In the genomic region with DNA sequence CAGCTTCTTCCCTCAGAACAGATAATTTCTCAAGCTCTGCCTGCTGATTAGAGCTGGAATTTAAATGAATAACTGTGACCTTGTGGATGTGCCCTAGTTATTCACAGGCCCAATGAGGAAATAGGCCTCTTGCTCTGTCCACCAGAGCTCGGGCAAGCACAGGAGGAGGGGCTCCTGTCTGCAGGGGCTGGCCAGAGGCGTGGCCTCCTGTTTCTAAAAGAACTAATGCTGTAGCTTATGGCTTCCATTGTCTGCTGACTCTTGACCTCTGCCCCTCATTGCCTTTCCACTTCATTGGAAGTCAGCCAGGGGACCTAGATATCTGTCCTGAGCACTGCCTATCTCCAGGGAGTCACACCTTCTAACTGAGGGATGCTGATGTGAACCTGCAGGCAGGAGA, we compare ENCODE assay signal across 18 mouse cellular contexts.
A peak's percentile ranks its signal among the peaks of the same experiment; 100 is the strongest.
DNase-seq lines count a peak whose midpoint lies in the region; ATAC-seq and TF ChIP-seq lines count a peak whose summit lies in the region.
"Had no signal": no experiment of that assay in that cellular context is flagged by ENCODE, and none has a peak within 500 bp of the region (broad histone marks: within the 10 kb centered on the region; RNA-seq: fewer than 3 reads in every experiment).

No protein-coding gene starts in this region.

- no peak overlapping the region for H3K27ac ChIP-seq in intestine, embryonic 16.5 days (ENCODE audit: low read length)
- H3K27ac ChIP-seq in intestine, postnatal 0 days (ENCODE audit: low read depth, low read length) = no peak overlapping the region
- H3K27ac ChIP-seq: embryonic facial prominence, embryonic 13.5 days; hindbrain, embryonic 15.5 days; stomach, embryonic 15.5 days had no signal

- 0 out of 2 replicates have a peak, but pooled peaks have one; percentile 49 for ATAC-seq in cerebellum, adult (ENCODE audit: insufficient number of reproducible peaks, low FRiP score, low TSS enrichment)
- peak; percentile 44; the same call in 1 of the 2 replicates for ATAC-seq in intestine, embryonic 16.5 days
- ATAC-seq in intestine, postnatal 0 days = no peak
- ATAC-seq: liver, postnatal 0 days had no signal

- no peaks in the 10 kb centered on the region for H3K4me1 ChIP-seq in intestine, embryonic 16.5 days (ENCODE audit: control insufficient read depth, insufficient read depth, low read length)
- H3K4me1 ChIP-seq in intestine, postnatal 0 days (replicated peaks; ENCODE audit: control insufficient read depth, insufficient read depth, low read length) = no peaks in the 10 kb centered on the region
- H3K4me1 ChIP-seq: embryonic facial prominence, embryonic 13.5 days; stomach, embryonic 15.5 days had no signal

- no peak overlapping the region for H3K9ac ChIP-seq in intestine, embryonic 16.5 days (ENCODE audit: low read depth, low read length)
- H3K9ac ChIP-seq in intestine, postnatal 0 days (ENCODE audit: low read depth, low read length) = no peak overlapping the region
- H3K9ac ChIP-seq: embryonic facial prominence, embryonic 13.5 days; hindbrain, embryonic 15.5 days; liver, postnatal 0 days; stomach, embryonic 15.5 days had no signal

- 33% methylated on average over 2 of the region's 2 CpGs for WGBS in intestine, embryonic 16.5 days
- WGBS in intestine, postnatal 0 days = 23% methylated on average over 2 of the region's 2 CpGs

- H3K4me3 ChIP-seq in intestine, embryonic 16.5 days (ENCODE audit: low read length) = no peak overlapping the region
- H3K4me3 ChIP-seq in intestine, postnatal 0 days (ENCODE audit: low read depth, low read length) = no peak overlapping the region
- H3K4me3 ChIP-seq: embryonic facial prominence, embryonic 13.5 days; hindbrain, embryonic 15.5 days; stomach, embryonic 15.5 days had no signal

- no peaks in the 10 kb centered on the region for H3K36me3 ChIP-seq in intestine, embryonic 16.5 days (ENCODE audit: control insufficient read depth, insufficient read depth, low read length)
- no peaks in the 10 kb centered on the region for H3K36me3 ChIP-seq in intestine, postnatal 0 days (ENCODE audit: control insufficient read depth, insufficient read depth)
- H3K36me3 ChIP-seq: embryonic facial prominence, embryonic 13.5 days; hindbrain, embryonic 15.5 days; stomach, embryonic 15.5 days had no signal

- no peak for DNase-seq in cerebellum, adult 18-20 months
- DNase-seq in adrenal gland, postnatal 10 days = peak; percentile 20
- DNase-seq in embryo, embryonic 9.5 days (ENCODE audit: extremely low spot score) = peak; percentile 59
- no peak for DNase-seq in urinary bladder, adult 18-20 months (ENCODE audit: low spot score in 2 of 2)
- no peak for DNase-seq in B cell, adult 2 months
- DNase-seq: cerebellum, postnatal 14 days; heart, adult 11 months; kidney, adult 2 months; kidney, postnatal 36 days; liver, postnatal 0 days; lung, postnatal 36 days; thymus, adult 2 months had no signal

- no peaks in the 10 kb centered on the region for H3K9me3 ChIP-seq in intestine, embryonic 16.5 days (ENCODE audit: control insufficient read depth, low read length)
- H3K9me3 ChIP-seq in intestine, postnatal 0 days (ENCODE audit: control insufficient read depth) = no peaks in the 10 kb centered on the region
- H3K9me3 ChIP-seq: embryonic facial prominence, embryonic 13.5 days; hindbrain, embryonic 15.5 days; stomach, embryonic 15.5 days had no signal

- TF ChIP-seq CTCF in intestine, postnatal 0 days (IDR thresholded peaks at IDR 0.05; ENCODE audit: low read depth) = no peak

- H3K4me2 ChIP-seq in intestine, embryonic 16.5 days (ENCODE audit: low read depth, low read length) = no peak overlapping the region
- no peak overlapping the region for H3K4me2 ChIP-seq in intestine, postnatal 0 days (replicated peaks; ENCODE audit: low read depth)
- H3K4me2 ChIP-seq: embryonic facial prominence, embryonic 13.5 days; hindbrain, embryonic 15.5 days; stomach, embryonic 15.5 days had no signal

- H3K27me3 ChIP-seq in intestine, embryonic 16.5 days (replicated peaks; ENCODE audit: control insufficient read depth, insufficient read depth, low read length) = no peaks in the 10 kb centered on the region
- H3K27me3 ChIP-seq in intestine, postnatal 0 days (replicated peaks; ENCODE audit: control insufficient read depth, insufficient read depth, low read length) = no peaks in the 10 kb centered on the region
- H3K27me3 ChIP-seq: embryonic facial prominence, embryonic 13.5 days; hindbrain, embryonic 15.5 days; stomach, embryonic 15.5 days had no signal

Comparison
In these comparisons a context has a peak if more than half of its experiments do, and no peak if none do; other contexts are left out.
1. DNase-seq: peak in adrenal gland, postnatal 10 days (single experiment) and embryo, embryonic 9.5 days (single experiment); none in cerebellum, adult 18-20 months (0 of 2), urinary bladder, adult 18-20 months (0 of 2) and B cell, adult 2 months (0 of 2).